Mouse (Mus musculus) lung, postnatal 0 days (tissue): ENCODE measurements at regions not wholly inside any gene's neighbourhood (a gene's known extent, or its start where the extent isn't known, plus 50 kb on each side); places are given as distances from the start of the nearest gene placed in this dataset.
A peak's percentile ranks its signal among the peaks of the same experiment; 100 is the strongest.

Experiments used
- ATAC-seq: fragments of 200-750 bp; cut with Nextera tagmentation; 2 replicates; pipeline ENCODE4 v1.8.0; 2017; ENCODE audit warnings: moderate library complexity
- DNase-seq: peaks from one replicate; pipeline ENCODE4 v3.0.0-alpha.2; 2016; ENCODE audit warnings: low spot score
- H3K27ac ChIP-seq: fragments of 300-500 bp; sonication (generic); 2 replicates; pipeline ENCODE4 v1.5.1; 2014; ENCODE audit warnings: antibody characterized with exemption, mild to moderate bottlenecking, low read length, mixed read lengths
- H3K27me3 ChIP-seq: fragments of 300-500 bp; sonication (generic); replicated peaks from 2 replicates; pipeline ENCODE4 v1.6.1; 2014; ENCODE audit warnings: low read length, mixed read lengths; ENCODE audit not compliant: insufficient read depth
- H3K36me3 ChIP-seq: fragments of 300-500 bp; sonication (generic); 2 replicates; pipeline ENCODE4 v1.6.1; 2014; ENCODE audit warnings: low read length, mixed read lengths; ENCODE audit not compliant: insufficient read depth
- H3K4me1 ChIP-seq: fragments of 300-500 bp; sonication (generic); 2 replicates; pipeline ENCODE4 v1.6.1; 2014; ENCODE audit warnings: antibody characterized with exemption, low read depth, low read length, mixed read lengths; ENCODE audit not compliant: insufficient read depth
- H3K4me2 ChIP-seq: fragments of 300-500 bp; sonication (generic); replicated peaks from 2 replicates; pipeline ENCODE4 v1.6.1; 2014; ENCODE audit warnings: low read depth, mild to moderate bottlenecking, low read length, moderate library complexity, mixed read lengths
- H3K4me3 ChIP-seq: fragments of 300-500 bp; sonication (generic); 2 replicates; pipeline ENCODE4 v1.5.1; 2014; ENCODE audit warnings: low read depth, low read length
- H3K9ac ChIP-seq: fragments of 300-500 bp; sonication (generic); replicated peaks from 2 replicates; pipeline ENCODE4 v1.6.1; 2014; ENCODE audit warnings: low read depth, mild to moderate bottlenecking
- H3K9me3 ChIP-seq: fragments of 300-500 bp; sonication (generic); 2 replicates; pipeline ENCODE4 v1.6.1; 2016; ENCODE audit warnings: low read length, mixed read lengths
- CTCF ChIP-seq: IDR thresholded peaks from 2 replicates; pipeline ENCODE4 v1.5.1; 2016; ENCODE audit warnings: antibody characterized with exemption, mild to moderate bottlenecking
- EP300 ChIP-seq: IDR thresholded peaks from 2 replicates; pipeline ENCODE4 v1.6.1; 2016; ENCODE audit warnings: antibody characterized with exemption, mild to moderate bottlenecking, control low read depth
- WGBS: fragments of 180-500 bp; shearing (Covaris S2); extraction: QIAGEN DNeasy Blood & Tissue Kit; methylation state at CpG from one replicate; pipeline ENCODE4 v1.1.7; 2014; 5-methylcytosine and 5-hydroxymethylcytosine counted together

DNA sequence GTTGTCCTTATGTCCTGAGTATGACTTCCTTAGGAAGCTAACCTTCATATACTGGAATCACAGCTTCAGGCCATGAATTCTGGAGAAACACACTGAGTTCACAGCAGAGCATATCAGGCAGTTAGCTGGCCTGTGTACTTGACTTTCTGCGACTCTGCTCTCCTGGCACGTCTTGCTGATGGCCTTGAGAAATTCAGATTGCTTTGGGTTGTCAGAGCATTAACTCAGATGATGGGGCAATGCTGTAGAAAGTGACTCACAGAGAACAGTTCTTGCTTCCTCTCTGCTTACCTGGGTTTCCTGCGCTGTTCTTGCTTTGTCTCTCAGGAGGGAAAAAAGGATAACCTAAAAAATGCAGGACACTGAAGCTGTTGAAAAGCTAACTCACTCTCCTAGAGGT is 187.3 kb downstream of the Usp46 start:
- Histone ChIP-seq H3K27me3 (no peaks in the 10 kb centered on the region), H3K4me1 (no peaks in the 10 kb centered on the region), H3K4me3 (no peak overlapping the region), H3K9me3 (no peaks in the 10 kb centered on the region), H3K36me3 (no peaks in the 10 kb centered on the region), H3K9ac (no peak overlapping the region), H3K4me2 (no peak overlapping the region), H3K27ac (no peak overlapping the region)
- DNase-seq, result peak; percentile 72
- no peak; the same call in 1 of the 2 replicates for ATAC-seq
- TF ChIP-seq EP300 (no peak), CTCF (no peak)
- 57% methylated on average over 3 of the region's 3 CpGs for WGBS

DNA sequence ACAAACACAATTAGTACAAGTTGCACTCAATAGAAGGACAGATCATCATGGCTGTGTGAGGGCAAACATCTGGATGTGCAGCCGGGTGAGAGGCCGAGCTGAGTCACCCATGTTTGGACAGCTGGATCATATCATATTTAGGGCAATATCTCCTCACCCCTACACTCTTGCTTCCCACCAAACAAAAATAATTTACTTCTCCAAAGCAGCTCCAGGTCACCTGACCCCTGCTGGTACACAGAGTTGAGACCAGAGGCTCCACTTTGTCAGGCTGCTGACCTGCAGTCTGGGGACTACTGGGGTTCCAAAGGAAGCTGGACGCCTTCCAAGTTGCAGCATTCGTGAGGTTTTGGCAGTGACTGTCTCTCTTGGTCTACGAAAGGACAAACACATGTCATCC is 186.3 kb downstream of the Usp46 start:
- no peaks in the 10 kb centered on the region for H3K36me3 ChIP-seq
- H3K4me1 ChIP-seq, result no peaks in the 10 kb centered on the region
- TF ChIP-seq CTCF (peak; percentile 39), EP300 (peak; percentile 72)
- 35% methylated on average over 5 of the region's 5 CpGs for WGBS
- H3K9ac ChIP-seq, result no peak overlapping the region
- H3K27ac ChIP-seq, result no peak overlapping the region
- H3K4me3 ChIP-seq, result no peak overlapping the region
- H3K4me2 ChIP-seq, result no peak overlapping the region
- ATAC-seq (peak; percentile 96), DNase-seq (peak; percentile 83)
- H3K9me3 ChIP-seq, result no peaks in the 10 kb centered on the region
- no peaks in the 10 kb centered on the region for H3K27me3 ChIP-seq

DNA sequence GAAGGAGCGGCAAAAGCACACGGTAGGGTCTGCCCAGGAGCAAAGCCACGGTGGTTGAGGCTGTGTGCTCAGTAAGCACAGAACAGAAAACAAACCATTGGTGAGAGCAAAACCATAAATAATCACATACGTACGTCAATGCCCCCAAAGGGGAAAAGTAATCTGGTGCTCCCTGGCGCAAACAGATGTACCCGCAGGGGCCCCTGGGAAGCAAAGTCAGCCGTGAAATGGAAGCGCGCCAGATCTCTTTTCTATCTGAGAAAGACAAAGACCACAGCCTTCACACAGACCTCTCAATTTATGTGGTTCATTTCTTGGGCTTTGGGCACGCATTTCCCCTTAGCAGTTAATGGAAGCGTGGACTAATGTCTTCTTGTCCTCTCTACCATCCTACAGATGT is 183.2 kb downstream of the Usp46 start:
- Histone ChIP-seq H3K4me3 (no peak overlapping the region), H3K36me3 (no peaks in the 10 kb centered on the region), H3K4me2 (no peak overlapping the region), H3K27ac (no peak overlapping the region), H3K4me1 (no peaks in the 10 kb centered on the region), H3K27me3 (no peaks in the 10 kb centered on the region), H3K9me3 (no peaks in the 10 kb centered on the region), H3K9ac (no peak overlapping the region)
- no peak for ATAC-seq
- no peak for DNase-seq
- no peak for TF ChIP-seq CTCF
- TF ChIP-seq EP300, result no peak
- WGBS, result 74% methylated on average over 12 of the region's 12 CpGs

DNA sequence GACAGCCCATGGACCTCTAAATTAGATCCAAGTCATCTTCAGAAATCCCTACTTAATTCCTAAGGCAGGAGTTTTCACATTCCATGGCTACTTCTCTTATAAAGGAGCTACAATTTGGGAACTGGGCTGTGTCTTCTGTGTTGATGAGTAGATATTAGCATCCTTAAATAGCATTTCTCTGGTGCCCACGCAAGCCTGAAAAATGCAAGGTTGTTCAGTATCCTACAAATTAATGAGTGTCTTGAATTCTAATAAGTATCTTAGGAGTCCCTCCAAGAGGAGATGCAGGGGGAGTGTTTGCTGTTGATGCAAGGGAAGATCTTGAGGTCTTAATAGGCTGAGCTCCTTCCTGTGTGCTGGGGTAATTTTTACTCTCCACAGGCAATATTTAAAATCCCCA is 182.5 kb downstream of the Usp46 start:
- ATAC-seq (no peak), DNase-seq (no peak)
- Histone ChIP-seq H3K27ac (no peak overlapping the region), H3K9me3 (no peaks in the 10 kb centered on the region), H3K4me3 (no peak overlapping the region), H3K4me1 (no peaks in the 10 kb centered on the region), H3K27me3 (no peaks in the 10 kb centered on the region), H3K36me3 (no peaks in the 10 kb centered on the region), H3K9ac (no peak overlapping the region), H3K4me2 (no peak overlapping the region)
- TF ChIP-seq CTCF, result no peak
- no peak for TF ChIP-seq EP300
- WGBS, result 93% methylated on average over 1 of the region's 1 CpGs

DNA sequence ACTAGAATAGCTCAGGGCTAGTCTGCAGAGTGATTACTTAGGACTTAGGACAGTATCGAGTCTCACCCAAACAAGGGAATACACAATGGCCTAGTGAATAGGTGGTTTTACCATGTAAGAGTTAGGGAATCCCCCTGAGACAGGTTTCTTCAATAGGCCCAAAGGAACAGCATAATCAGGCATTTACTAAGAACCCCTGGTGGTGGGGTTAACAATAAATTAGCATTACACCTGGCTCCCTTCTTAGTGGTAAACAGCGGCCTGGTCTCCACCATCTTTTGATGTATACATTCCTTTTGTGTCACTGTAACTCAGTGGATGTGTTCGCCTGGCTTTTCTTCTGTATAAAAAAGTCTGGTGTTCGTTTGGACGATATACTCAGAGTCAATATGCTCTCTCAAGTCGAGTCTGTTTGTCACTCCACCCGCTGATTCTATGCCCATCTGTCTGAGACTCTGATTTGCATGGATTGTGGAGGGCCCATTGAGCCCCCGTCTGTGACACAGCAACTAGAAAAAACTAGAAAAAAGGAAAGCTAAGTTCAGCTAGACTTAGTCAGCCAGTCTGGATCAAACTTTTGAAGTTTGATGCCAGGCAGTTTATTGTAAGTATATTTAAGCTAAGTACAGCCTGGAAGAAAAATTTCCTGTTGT is 180.8 kb downstream of the Usp46 start:
- ATAC-seq, result no peak
- Histone ChIP-seq H3K36me3 (no peaks in the 10 kb centered on the region), H3K4me2 (no peak overlapping the region), H3K4me1 (0 out of 2 replicates have a peak, but pooled peaks cover 2% of the 10 kb centered on the region), H3K27ac (no peak overlapping the region), H3K4me3 (no peak overlapping the region), H3K9ac (no peak overlapping the region), H3K27me3 (no peaks in the 10 kb centered on the region), H3K9me3 (no peaks in the 10 kb centered on the region)
- DNase-seq, result no peak
- WGBS, result 93% methylated on average over 8 of the region's 8 CpGs
- TF ChIP-seq CTCF, result no peak
- TF ChIP-seq EP300, result no peak

DNA sequence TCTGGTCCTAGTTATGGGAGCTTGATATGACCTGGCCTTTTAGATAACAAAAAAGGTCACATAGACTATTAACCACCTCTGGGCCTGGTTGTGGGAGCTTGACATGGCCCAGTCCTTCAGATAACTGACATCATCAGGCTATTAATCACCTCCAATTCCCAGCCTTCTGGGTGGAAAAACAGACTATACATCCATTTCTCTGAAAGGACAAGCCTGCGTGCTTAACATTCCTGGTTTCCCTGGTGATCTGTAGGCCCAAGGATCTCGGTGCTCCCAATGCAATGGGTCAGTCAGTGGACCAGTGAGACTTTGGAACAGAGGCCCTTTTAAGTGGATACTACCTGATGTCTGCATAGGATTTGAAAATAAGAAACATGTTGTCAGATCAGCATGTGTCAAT is 179.8 kb downstream of the Usp46 start:
- H3K9me3 ChIP-seq, result no peaks in the 10 kb centered on the region
- H3K27ac ChIP-seq, result no peak overlapping the region
- H3K4me2 ChIP-seq, result no peak overlapping the region
- TF ChIP-seq EP300 (no peak), CTCF (no peak)
- no peaks in the 10 kb centered on the region for H3K36me3 ChIP-seq
- H3K9ac ChIP-seq, result no peak overlapping the region
- no peak for ATAC-seq
- no peak overlapping the region for H3K4me3 ChIP-seq
- 0 out of 2 replicates have a peak, but pooled peaks cover 2% of the 10 kb centered on the region for H3K4me1 ChIP-seq
- DNase-seq, result no peak
- no peaks in the 10 kb centered on the region for H3K27me3 ChIP-seq
- 66% methylated on average over 2 of the region's 2 CpGs for WGBS

DNA sequence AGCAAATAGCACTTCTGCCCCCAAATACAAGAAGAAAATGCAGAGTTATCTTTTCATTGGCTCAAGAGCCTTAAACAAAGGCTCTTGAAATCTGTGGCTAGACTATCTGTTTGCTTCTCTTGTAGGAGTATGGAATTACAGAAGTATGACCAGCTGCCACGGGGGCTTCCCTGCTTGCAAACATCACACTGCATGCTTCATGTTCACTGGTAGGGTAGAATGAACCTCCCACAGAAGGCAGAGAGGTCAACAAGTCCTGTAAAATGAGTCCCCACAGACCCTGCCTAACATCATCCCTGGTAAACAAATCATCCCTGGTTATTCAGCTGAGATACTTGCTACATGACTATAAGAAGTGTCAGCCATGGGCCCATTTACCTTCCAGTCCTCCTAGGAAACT is 178.9 kb downstream of the Usp46 start:
- Histone ChIP-seq H3K27ac (no peak overlapping the region), H3K27me3 (no peaks in the 10 kb centered on the region), H3K9ac (no peak overlapping the region), H3K4me3 (no peak overlapping the region), H3K4me2 (no peak overlapping the region), H3K36me3 (no peaks in the 10 kb centered on the region), H3K9me3 (no peaks in the 10 kb centered on the region), H3K4me1 (0 out of 2 replicates have a peak, but pooled peaks cover 2% of the 10 kb centered on the region)
- WGBS, result 40% methylated on average over 1 of the region's 1 CpGs
- DNase-seq, result no peak
- TF ChIP-seq EP300 (no peak), CTCF (no peak)
- no peak for ATAC-seq
